Mouse (Mus musculus): ENCODE results near the gene Naf1. TPM values are rescaled to one million over a fixed set of nuclear protein-coding genes. Genes with fewer than 3 reads are reported as not detected.

Gene Naf1
- polyA plus RNA-seq, 1 experiment: not detected

- Histone ChIP-seq H3K4me1 (ENCODE audit: control insufficient read depth, insufficient read depth, low read length) (no peaks in the 10 kb centered on the region), H3K27ac (ENCODE audit: insufficient read depth, low read depth, low read length) (no peak overlapping the region), H3K4me3 (ENCODE audit: insufficient read depth, low read depth, low read length) (no peak overlapping the region)
- TF ChIP-seq CTCF (IDR thresholded peaks at IDR 0.05; ENCODE audit: insufficient read depth, low read depth, low read length): no peak
- no peak for TF ChIP-seq POLR2A (IDR thresholded peaks at IDR 0.05; ENCODE audit: insufficient read depth, low read depth, low read length)
- 82% methylated on average over 4 of the region's 4 CpGs for WGBS
Observed at GRCm38 (mm10) chr8:66933746-66934145, 73.7 kb downstream of the Naf1 start.

GRCm38 (mm10) chr8:66936236-66936635 lies 76.2 kb downstream of the Naf1 start:
- 71% methylated on average over 3 of the region's 3 CpGs for WGBS
- TF ChIP-seq CTCF (IDR thresholded peaks at IDR 0.05; ENCODE audit: insufficient read depth, low read depth, low read length): no peak
- TF ChIP-seq POLR2A (IDR thresholded peaks at IDR 0.05; ENCODE audit: insufficient read depth, low read depth, low read length): no peak
- Histone ChIP-seq H3K27ac (ENCODE audit: insufficient read depth, low read depth, low read length) (no peak overlapping the region), H3K4me1 (ENCODE audit: control insufficient read depth, insufficient read depth, low read length) (no peaks in the 10 kb centered on the region), H3K4me3 (ENCODE audit: insufficient read depth, low read depth, low read length) (no peak overlapping the region)

Other genes with a start within 250 kb of the Naf1 start
- not detected in 2 replicates for gene Npy5r, start 172.1 kb upstream of the Naf1 start, polyA plus RNA-seq (2012; ENCODE audit: insufficient read depth, insufficient read length, low replicate concordance, missing spikeins)
- not detected in 2 replicates for gene Npy1r, start 163.0 kb upstream of the Naf1 start, polyA plus RNA-seq (2012; ENCODE audit: insufficient read depth, insufficient read length, low replicate concordance, missing spikeins)

All from olfactory bulb, adult 2 months (tissue).